Mouse (Mus musculus): ENCODE data around the gene Gcc1.

The Gcc1 gene

GRCm38 (mm10) chr6:28422651-28423290, 5.4 kb downstream of the Gcc1 start:
- peak; percentile 37 for DNase-seq (ENCODE audit: low spot score)

GRCm38 (mm10) chr6:28421469-28422000, 6.7 kb downstream of the Gcc1 start:
- peak; percentile 96 for DNase-seq (ENCODE audit: low spot score)

- no peak for DNase-seq (ENCODE audit: low spot score)
Measured at GRCm38 (mm10) chr6:28420865-28421264, 7.3 kb downstream of the Gcc1 start.

- DNase-seq (ENCODE audit: low spot score): no peak
Measured at GRCm38 (mm10) chr6:28420361-28420760, 7.8 kb downstream of the Gcc1 start.

- no peak for DNase-seq (ENCODE audit: low spot score)
Measured at GRCm38 (mm10) chr6:28419673-28420072, 8.5 kb downstream of the Gcc1 start.

- DNase-seq (ENCODE audit: low spot score): peak; percentile 71
Measured at GRCm38 (mm10) chr6:28418449-28418848, 9.7 kb downstream of the Gcc1 start.

- DNase-seq (ENCODE audit: low spot score): no peak
Measured at GRCm38 (mm10) chr6:28416981-28417380, 11.2 kb downstream of the Gcc1 start.

- no peak for DNase-seq (ENCODE audit: low spot score)
Measured at GRCm38 (mm10) chr6:28411236-28411635, 17.0 kb downstream of the Gcc1 start.

GRCm38 (mm10) chr6:28410053-28410452, 18.1 kb downstream of the Gcc1 start:
- DNase-seq (ENCODE audit: low spot score): no peak

GRCm38 (mm10) chr6:28399791-28400190, 28.4 kb downstream of the Gcc1 start:
- DNase-seq (ENCODE audit: low spot score): no peak

- DNase-seq (ENCODE audit: low spot score): no peak
Measured at GRCm38 (mm10) chr6:28398726-28399125, 29.5 kb downstream of the Gcc1 start.

- no peak for DNase-seq (ENCODE audit: low spot score)
Measured at GRCm38 (mm10) chr6:28397681-28398203, 30.4 kb downstream of the Gcc1 start, which contains the start of gene Zfp800. TSS of gene Zfp800 (minus strand) at chr6:28398005.

- DNase-seq (ENCODE audit: low spot score): no peak
Measured at GRCm38 (mm10) chr6:28396853-28397457, 31.2 kb downstream of the Gcc1 start.

GRCm38 (mm10) chr6:28396051-28396852, 31.9 kb downstream of the Gcc1 start:
- DNase-seq (ENCODE audit: low spot score): no peak

GRCm38 (mm10) chr6:28389038-28389437, 39.2 kb downstream of the Gcc1 start:
- DNase-seq (ENCODE audit: low spot score): no peak

- no peak for DNase-seq (ENCODE audit: low spot score)
Measured at GRCm38 (mm10) chr6:28385169-28385568, 43.0 kb downstream of the Gcc1 start.

- no peak for DNase-seq (ENCODE audit: low spot score)
Measured at GRCm38 (mm10) chr6:28381983-28382382, 46.2 kb downstream of the Gcc1 start.

GRCm38 (mm10) chr6:28369966-28370683, 58.1 kb downstream of the Gcc1 start:
- no peak for DNase-seq (ENCODE audit: low spot score)

GRCm38 (mm10) chr6:28367575-28367974, 60.6 kb downstream of the Gcc1 start:
- no peak for DNase-seq (ENCODE audit: low spot score)
